Mouse (Mus musculus): ENCODE data around the gene Crebrf. TPM values are rescaled to one million over a fixed set of nuclear protein-coding genes. Genes with fewer than 3 reads are reported as not detected.

Gene Crebrf
- total and polyA plus RNA-seq, 2 experiments from 2014 or later: 10.2 to 18.5 TPM

- ATAC-seq (ENCODE audit: low FRiP score) (no peak), DNase-seq (ENCODE audit: low spot score) (no peak)
- Histone ChIP-seq H3K36me3 (ENCODE audit: insufficient read depth, low read length) (peaks cover 57% of the 10 kb centered on the region), H3K27ac (ENCODE audit: low read depth, low read length) (no peak overlapping the region), H3K4me1 (ENCODE audit: insufficient read depth, low read length) (no peaks in the 10 kb centered on the region), H3K9ac (replicated peaks; ENCODE audit: low read length, poor library complexity, severe bottlenecking) (no peak overlapping the region), H3K27me3 (ENCODE audit: insufficient read depth, low read length) (no peaks in the 10 kb centered on the region), H3K4me3 (ENCODE audit: low read depth, low read length) (no peak overlapping the region), H3K4me2 (ENCODE audit: low read depth, low read length, poor library complexity, severe bottlenecking) (no peak overlapping the region), H3K9me3 (ENCODE audit: low read length) (no peaks in the 10 kb centered on the region)
- 89% methylated on average over 7 of the region's 7 CpGs for WGBS
- no peak for TF ChIP-seq CTCF (IDR thresholded peaks at IDR 0.05)
Measured at GRCm38 (mm10) chr17:26791580-26791979, 76.1 kb downstream of the Crebrf start.

- peaks cover 51% of the 10 kb centered on the region for H3K36me3 ChIP-seq (ENCODE audit: insufficient read depth, low read length)
- no peak for DNase-seq (ENCODE audit: low spot score)
Measured at GRCm38 (mm10) chr17:26792096-26792495, 76.6 kb downstream of the Crebrf start.

GRCm38 (mm10) chr17:26793068-26793765 is 77.8 kb downstream of the Crebrf start:
- H3K27ac ChIP-seq (ENCODE audit: low read depth, low read length): no peak overlapping the region
- no peaks in the 10 kb centered on the region for H3K9me3 ChIP-seq (ENCODE audit: low read length)
- DNase-seq (ENCODE audit: low spot score) (no peak), ATAC-seq (ENCODE audit: low FRiP score) (no peak)
- 85% methylated on average over 5 of the region's 5 CpGs for WGBS
- H3K9ac ChIP-seq (replicated peaks; ENCODE audit: low read length, poor library complexity, severe bottlenecking): no peak overlapping the region
- TF ChIP-seq CTCF (IDR thresholded peaks at IDR 0.05): no peak
- H3K36me3 ChIP-seq (ENCODE audit: insufficient read depth, low read length): peaks cover 46% of the 10 kb centered on the region
- no peaks in the 10 kb centered on the region for H3K4me1 ChIP-seq (ENCODE audit: insufficient read depth, low read length)
- no peak overlapping the region for H3K4me3 ChIP-seq (ENCODE audit: low read depth, low read length)
- no peak overlapping the region for H3K4me2 ChIP-seq (ENCODE audit: low read depth, low read length, poor library complexity, severe bottlenecking)
- H3K27me3 ChIP-seq (ENCODE audit: insufficient read depth, low read length): no peaks in the 10 kb centered on the region; the same call in 1 of the 2 replicates

More at GRCm38 (mm10) chr17:26792096-26792495, 76.6 kb downstream of the Crebrf start:
- no peak overlapping the region for H3K9ac ChIP-seq (replicated peaks; ENCODE audit: low read length, poor library complexity, severe bottlenecking)
- H3K9me3 ChIP-seq (ENCODE audit: low read length): no peaks in the 10 kb centered on the region
- 95% methylated on average over 15 of the region's 15 CpGs for WGBS
- H3K27ac ChIP-seq (ENCODE audit: low read depth, low read length): no peak overlapping the region
- no peak for TF ChIP-seq CTCF (IDR thresholded peaks at IDR 0.05)
- no peak overlapping the region for H3K4me3 ChIP-seq (ENCODE audit: low read depth, low read length)
- no peak for ATAC-seq (ENCODE audit: low FRiP score)
- H3K4me2 ChIP-seq (ENCODE audit: low read depth, low read length, poor library complexity, severe bottlenecking): no peak overlapping the region
- H3K27me3 ChIP-seq (ENCODE audit: insufficient read depth, low read length): no peaks in the 10 kb centered on the region
- H3K4me1 ChIP-seq (ENCODE audit: insufficient read depth, low read length): no peaks in the 10 kb centered on the region

- H3K27me3 ChIP-seq (ENCODE audit: insufficient read depth, low read length): no peaks in the 10 kb centered on the region; the same call in 1 of the 2 replicates
- ATAC-seq (ENCODE audit: low FRiP score) (no peak), DNase-seq (ENCODE audit: low spot score) (peak; percentile 50)
- H3K36me3 ChIP-seq (ENCODE audit: insufficient read depth, low read length): peaks cover 31% of the 10 kb centered on the region
- H3K27ac ChIP-seq (ENCODE audit: low read depth, low read length): no peak overlapping the region
- H3K9ac ChIP-seq (replicated peaks; ENCODE audit: low read length, poor library complexity, severe bottlenecking): no peak overlapping the region
- no peak overlapping the region for H3K4me3 ChIP-seq (ENCODE audit: low read depth, low read length)
- H3K9me3 ChIP-seq (ENCODE audit: low read length): no peaks in the 10 kb centered on the region
- WGBS: 21% methylated on average over 3 of the region's 3 CpGs
- no peaks in the 10 kb centered on the region for H3K4me1 ChIP-seq (ENCODE audit: insufficient read depth, low read length)
- TF ChIP-seq CTCF (IDR thresholded peaks at IDR 0.05): peak; percentile 82
- H3K4me2 ChIP-seq (ENCODE audit: low read depth, low read length, poor library complexity, severe bottlenecking): no peak overlapping the region
Measured at GRCm38 (mm10) chr17:26794744-26795143, 79.3 kb downstream of the Crebrf start.

GRCm38 (mm10) chr17:26795386-26795785 is 79.9 kb downstream of the Crebrf start:
- Histone ChIP-seq H3K9me3 (ENCODE audit: low read length) (no peaks in the 10 kb centered on the region), H3K4me1 (ENCODE audit: insufficient read depth, low read length) (no peaks in the 10 kb centered on the region)
- no peak for ATAC-seq (ENCODE audit: low FRiP score)

GRCm38 (mm10) chr17:26797379-26798128 is 82.1 kb downstream of the Crebrf start:
- H3K9me3 ChIP-seq (ENCODE audit: low read length): no peaks in the 10 kb centered on the region
- no peak for DNase-seq (ENCODE audit: low spot score)
- no peak overlapping the region for H3K27ac ChIP-seq (ENCODE audit: low read depth, low read length)
- no peak for ATAC-seq (ENCODE audit: low FRiP score)
- no peaks in the 10 kb centered on the region; the same call in 1 of the 2 replicates for H3K27me3 ChIP-seq (ENCODE audit: insufficient read depth, low read length)
- 75% methylated on average over 6 of the region's 6 CpGs for WGBS
- H3K4me1 ChIP-seq (ENCODE audit: insufficient read depth, low read length): no peaks in the 10 kb centered on the region
- no peak overlapping the region for H3K4me3 ChIP-seq (ENCODE audit: low read depth, low read length)
- peaks cover 7% of the 10 kb centered on the region for H3K36me3 ChIP-seq (ENCODE audit: insufficient read depth, low read length)
- no peak for TF ChIP-seq CTCF (IDR thresholded peaks at IDR 0.05)
- no peak overlapping the region for H3K4me2 ChIP-seq (ENCODE audit: low read depth, low read length, poor library complexity, severe bottlenecking)
- no peak overlapping the region for H3K9ac ChIP-seq (replicated peaks; ENCODE audit: low read length, poor library complexity, severe bottlenecking)

More at GRCm38 (mm10) chr17:26795386-26795785, 79.9 kb downstream of the Crebrf start:
- H3K4me2 ChIP-seq (ENCODE audit: low read depth, low read length, poor library complexity, severe bottlenecking): no peak overlapping the region
- TF ChIP-seq CTCF (IDR thresholded peaks at IDR 0.05): no peak
- 78% methylated on average over 7 of the region's 7 CpGs for WGBS
- DNase-seq (ENCODE audit: low spot score): no peak
- H3K27ac ChIP-seq (ENCODE audit: low read depth, low read length): no peak overlapping the region
- no peak overlapping the region for H3K9ac ChIP-seq (replicated peaks; ENCODE audit: low read length, poor library complexity, severe bottlenecking)
- H3K36me3 ChIP-seq (ENCODE audit: insufficient read depth, low read length): peaks cover 25% of the 10 kb centered on the region
- no peak overlapping the region for H3K4me3 ChIP-seq (ENCODE audit: low read depth, low read length)
- no peaks in the 10 kb centered on the region; the same call in 1 of the 2 replicates for H3K27me3 ChIP-seq (ENCODE audit: insufficient read depth, low read length)
